In genomic region chr19:57193958-57194357, GRCm38 (mm10) we compare ENCODE assay signal across 10 mouse cellular contexts.
DNase-seq lines count a peak whose midpoint lies in the region; ATAC-seq lines count a peak whose summit lies in the region.
"Had no signal": no experiment of that assay in that cellular context is flagged by ENCODE, and none has a peak within 500 bp of the region (broad histone marks: within the 10 kb centered on the region; RNA-seq: fewer than 3 reads in every experiment).

No protein-coding gene starts in this region.

- no peaks in the 10 kb centered on the region for H3K27me3 ChIP-seq in heart, embryonic 16.5 days (ENCODE audit: control insufficient read depth, insufficient read depth, low read length)
- H3K27me3 ChIP-seq: stomach, embryonic 15.5 days had no signal

- peaks cover 53% of the 10 kb centered on the region for H3K4me1 ChIP-seq in heart, embryonic 16.5 days (ENCODE audit: control insufficient read depth, insufficient read depth, low read length)

- peaks cover 4% of the 10 kb centered on the region; the same call in 1 of the 2 replicates for H3K36me3 ChIP-seq in heart, embryonic 16.5 days (ENCODE audit: control insufficient read depth, insufficient read depth)
- H3K36me3 ChIP-seq: limb, embryonic 15.5 days; stomach, embryonic 15.5 days had no signal

- DNase-seq in adrenal gland, postnatal 36 days: peak; percentile 21 to 38
- no peak for DNase-seq in adrenal gland, adult 2 months
- peak; percentile 18 for DNase-seq in thymus, postnatal 4 days
- DNase-seq in thymus, adult 18-20 months: no peak
- DNase-seq in lung, postnatal 14 days: peak; percentile 60
- no peak for DNase-seq in spleen, postnatal 14 days (ENCODE audit: low spot score in 2 of 2)
- no peak for DNase-seq in frontal cortex, postnatal 25 days (ENCODE audit: low spot score in 2 of 2)

- no peak for ATAC-seq in heart, embryonic 16.5 days (replicated peaks; ENCODE audit: extremely low read depth, insufficient read depth, low FRiP score)

- WGBS in heart, embryonic 16.5 days: 74% methylated on average over 6 of the region's 6 CpGs

- peak overlapping the region; percentile 46 for H3K9ac ChIP-seq in heart, embryonic 16.5 days (ENCODE audit: low read length)
- H3K9ac ChIP-seq: limb, embryonic 15.5 days; stomach, embryonic 15.5 days had no signal

- peak overlapping the region; percentile 36; the same call in 1 of the 2 replicates for H3K4me2 ChIP-seq in heart, embryonic 16.5 days (ENCODE audit: low read depth, low read length)
- H3K4me2 ChIP-seq: limb, embryonic 15.5 days; stomach, embryonic 15.5 days had no signal

- H3K27ac ChIP-seq in heart, embryonic 16.5 days (ENCODE audit: low read length): 0 out of 2 replicates have a peak overlapping the region, but pooled peaks have one; percentile 9
- H3K27ac ChIP-seq: limb, embryonic 15.5 days; stomach, embryonic 15.5 days had no signal

- H3K4me3 ChIP-seq in heart, embryonic 16.5 days (ENCODE audit: low read length): no peak overlapping the region
- H3K4me3 ChIP-seq: limb, embryonic 15.5 days; stomach, embryonic 15.5 days had no signal

- no peaks in the 10 kb centered on the region for H3K9me3 ChIP-seq in heart, embryonic 16.5 days (replicated peaks; ENCODE audit: control insufficient read depth, low read length)
- H3K9me3 ChIP-seq: limb, embryonic 15.5 days; stomach, embryonic 15.5 days had no signal

Comparison
In these comparisons a context has a peak if more than half of its experiments do, and no peak if none do; other contexts are left out.
1. DNase-seq: peak in adrenal gland, postnatal 36 days (2 of 2), thymus, postnatal 4 days (single experiment) and lung, postnatal 14 days (single experiment); none in adrenal gland, adult 2 months (single experiment), thymus, adult 18-20 months (0 of 2), spleen, postnatal 14 days (0 of 2) and frontal cortex, postnatal 25 days (0 of 2).